Mouse (Mus musculus): ENCODE measurements around the gene Cep97.

DNA sequence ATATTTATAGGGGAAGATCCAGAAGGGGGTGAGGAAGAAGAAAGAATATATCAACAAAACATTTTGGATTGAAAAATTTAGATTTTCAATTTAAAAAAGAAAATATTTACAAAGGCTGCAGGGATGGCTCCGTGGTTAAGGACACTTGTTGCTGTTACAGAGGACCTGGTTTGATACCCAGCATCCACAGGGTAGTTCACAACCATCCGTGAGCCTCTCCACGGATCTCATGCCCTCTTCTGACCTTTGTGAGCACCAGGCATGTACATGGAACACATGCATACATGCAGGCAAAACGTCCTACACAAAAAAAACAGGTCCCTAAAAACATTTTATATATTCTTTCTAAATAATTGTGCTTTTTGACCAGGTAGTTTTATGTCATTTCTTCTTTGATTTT, 70.8 kb downstream of the Cep97 start:
- TF ChIP-seq GATA1 (IDR thresholded peaks at IDR 0.05; ENCODE audit: borderline replicate concordance, low read length): no peak
- TF ChIP-seq FLI1 (IDR thresholded peaks at IDR 0.05; ENCODE audit: low read length): no peak
